ENCODE assay signal across 25 mouse cellular contexts in genomic region chr5:28596537-28597314, GRCm38 (mm10).
DNase-seq lines count a peak whose midpoint lies in the region; ATAC-seq lines count a peak whose summit lies in the region.
"Had no signal": no experiment of that assay in that cellular context is flagged by ENCODE, and none has a peak within 500 bp of the region (broad histone marks: within the 10 kb centered on the region; RNA-seq: fewer than 3 reads in every experiment).

No protein-coding gene starts in this region.

- no peak overlapping the region for H3K4me2 ChIP-seq in stomach, embryonic 15.5 days
- no peak overlapping the region for H3K4me2 ChIP-seq in midbrain, embryonic 14.5 days (ENCODE audit: low read length)
- H3K4me2 ChIP-seq: embryonic facial prominence, embryonic 12.5 days; heart, embryonic 11.5 days; limb, embryonic 15.5 days; lung, embryonic 15.5 days had no signal

- peak overlapping the region; percentile 59 for H3K27ac ChIP-seq in stomach, embryonic 15.5 days
- no peak overlapping the region for H3K27ac ChIP-seq in midbrain, embryonic 14.5 days (replicated peaks; ENCODE audit: low read depth, low read length)
- H3K27ac ChIP-seq: embryonic facial prominence, embryonic 12.5 days; kidney, postnatal 0 days; left cerebral cortex, adult 2 months; limb, embryonic 15.5 days; liver, embryonic 14.5 days; lung, embryonic 15.5 days; midbrain, embryonic 10.5 days had no signal

- peak; percentile 1 for DNase-seq in retina, embryonic 14.5 days (ENCODE audit: low spot score)
- no peak for DNase-seq in retina, postnatal 1 day
- peak; percentile 87 for DNase-seq in ZHBTc4 (ENCODE audit: low read depth, low spot score)
- DNase-seq in midbrain, embryonic 14.5 days, result no peak
- DNase-seq in right cerebral cortex, postnatal 10 days (ENCODE audit: low spot score in 2 of 2), result no peak
- DNase-seq: adrenal gland, postnatal 36 days; cerebellum, adult 11 months; cerebellum, postnatal 10 days; forebrain, postnatal 0 days; gastrocnemius, postnatal 14 days; heart, adult 11 months; kidney, adult 2 months; left cerebral cortex, postnatal 4 days; thymus, postnatal 4 days had no signal

- H3K4me1 ChIP-seq in stomach, embryonic 15.5 days, result no peaks in the 10 kb centered on the region
- no peaks in the 10 kb centered on the region for H3K4me1 ChIP-seq in midbrain, embryonic 14.5 days (ENCODE audit: control insufficient read depth, insufficient read depth, low read length)
- H3K4me1 ChIP-seq: embryonic facial prominence, embryonic 12.5 days; limb, embryonic 15.5 days; lung, embryonic 15.5 days; midbrain, embryonic 10.5 days had no signal

- no peak overlapping the region for H3K4me3 ChIP-seq in stomach, embryonic 15.5 days (replicated peaks)
- H3K4me3 ChIP-seq in midbrain, embryonic 14.5 days (replicated peaks; ENCODE audit: low read depth, low read length), result no peak overlapping the region
- H3K4me3 ChIP-seq: embryonic facial prominence, embryonic 12.5 days; left cerebral cortex, adult 2 months; limb, embryonic 15.5 days; lung, embryonic 15.5 days; midbrain, embryonic 10.5 days had no signal

- no peaks in the 10 kb centered on the region for H3K9me3 ChIP-seq in stomach, embryonic 15.5 days
- H3K9me3 ChIP-seq in midbrain, embryonic 14.5 days (ENCODE audit: control insufficient read depth, low read length), result no peaks in the 10 kb centered on the region
- H3K9me3 ChIP-seq: embryonic facial prominence, embryonic 12.5 days; limb, embryonic 15.5 days; lung, embryonic 15.5 days; midbrain, embryonic 10.5 days had no signal

- 73% methylated on average over 1 of the region's 1 CpGs for WGBS in stomach, embryonic 15.5 days
- 43% methylated on average over 1 of the region's 1 CpGs for WGBS in midbrain, embryonic 14.5 days

- no peaks in the 10 kb centered on the region for H3K27me3 ChIP-seq in stomach, embryonic 15.5 days (replicated peaks)
- no peaks in the 10 kb centered on the region for H3K27me3 ChIP-seq in midbrain, embryonic 14.5 days (ENCODE audit: control insufficient read depth, insufficient read depth, low read length)
- H3K27me3 ChIP-seq: embryonic facial prominence, embryonic 12.5 days; limb, embryonic 15.5 days; lung, embryonic 15.5 days had no signal

- ATAC-seq in stomach, embryonic 15.5 days (ENCODE audit: insufficient read depth, low FRiP score, low read depth), result peak; percentile 31; the same call in 1 of the 2 replicates
- ATAC-seq in cerebellum, adult (ENCODE audit: insufficient number of reproducible peaks, low FRiP score, low TSS enrichment), result no peak
- no peak for ATAC-seq in midbrain, embryonic 14.5 days (ENCODE audit: low FRiP score, low TSS enrichment)
- ATAC-seq: forebrain, postnatal 0 days; hindbrain, embryonic 16.5 days had no signal

- no peaks in the 10 kb centered on the region for H3K36me3 ChIP-seq in stomach, embryonic 15.5 days
- no peaks in the 10 kb centered on the region for H3K36me3 ChIP-seq in midbrain, embryonic 14.5 days (ENCODE audit: control insufficient read depth, insufficient read depth, low read length)
- H3K36me3 ChIP-seq: embryonic facial prominence, embryonic 12.5 days; limb, embryonic 15.5 days; lung, embryonic 15.5 days; midbrain, embryonic 10.5 days had no signal

- H3K9ac ChIP-seq in stomach, embryonic 15.5 days, result no peak overlapping the region
- H3K9ac ChIP-seq in midbrain, embryonic 14.5 days (replicated peaks; ENCODE audit: low read length), result no peak overlapping the region
- H3K9ac ChIP-seq: embryonic facial prominence, embryonic 12.5 days; forebrain, postnatal 0 days; limb, embryonic 15.5 days; liver, embryonic 14.5 days; lung, embryonic 15.5 days had no signal

Comparison
In these comparisons a context has a peak if more than half of its experiments do, and no peak if none do; other contexts are left out.
1. DNase-seq: peak in retina, embryonic 14.5 days (single experiment) and ZHBTc4 (single experiment); none in retina, postnatal 1 day (single experiment), midbrain, embryonic 14.5 days (single experiment) and right cerebral cortex, postnatal 10 days (0 of 2).